Mouse (Mus musculus): Measurements from ENCODE around the gene Irf2bpl. TPM values are rescaled to one million over a fixed set of nuclear protein-coding genes. Genes with fewer than 3 reads are reported as not detected.
A peak's percentile ranks its signal among the peaks of the same experiment; 100 is the strongest.

Irf2bpl gene
- polyA plus RNA-seq, 1 experiment from 2014 or later = 41.4 TPM

GRCm38 (mm10) chr12:86859924-86860790 is 24.4 kb downstream of the Irf2bpl start:
- 54% methylated on average over 10 of the region's 10 CpGs for WGBS
- Histone ChIP-seq H3K27me3 (replicated peaks; ENCODE audit: control insufficient read depth, insufficient read depth, low read length) (no peaks in the 10 kb centered on the region), H3K4me3 (ENCODE audit: low read depth, low read length) (no peak overlapping the region), H3K9ac (ENCODE audit: low read length) (peak overlapping the region; percentile 25), H3K36me3 (ENCODE audit: control insufficient read depth, insufficient read depth, low read length) (no peaks in the 10 kb centered on the region), H3K9me3 (replicated peaks; ENCODE audit: control insufficient read depth, low read length) (no peaks in the 10 kb centered on the region), H3K4me1 (ENCODE audit: control insufficient read depth, insufficient read depth, low read length) (peaks cover 17% of the 10 kb centered on the region), H3K4me2 (ENCODE audit: low read length) (no peak overlapping the region), H3K27ac (ENCODE audit: low read depth, low read length) (peak overlapping the region; percentile 74)
- peak; percentile 33; the same call in 1 of the 2 replicates for ATAC-seq
- peak; percentile 63 for DNase-seq (ENCODE audit: low spot score)

- no peak for DNase-seq (ENCODE audit: low spot score)
- H3K27ac ChIP-seq (ENCODE audit: low read depth, low read length) = peak overlapping the region; percentile 74
- no peaks in the 10 kb centered on the region for H3K9me3 ChIP-seq (replicated peaks; ENCODE audit: control insufficient read depth, low read length)
- ATAC-seq = no peak
- H3K27me3 ChIP-seq (replicated peaks; ENCODE audit: control insufficient read depth, insufficient read depth, low read length) = no peaks in the 10 kb centered on the region
- no peak overlapping the region for H3K4me2 ChIP-seq (ENCODE audit: low read length)
- peaks cover 17% of the 10 kb centered on the region for H3K4me1 ChIP-seq (ENCODE audit: control insufficient read depth, insufficient read depth, low read length)
- peak overlapping the region; percentile 25 for H3K9ac ChIP-seq (ENCODE audit: low read length)
- 76% methylated on average over 6 of the region's 6 CpGs for WGBS
- no peaks in the 10 kb centered on the region for H3K36me3 ChIP-seq (ENCODE audit: control insufficient read depth, insufficient read depth, low read length)
- no peak overlapping the region for H3K4me3 ChIP-seq (ENCODE audit: low read depth, low read length)
Measured at GRCm38 (mm10) chr12:86858983-86859872, 25.4 kb downstream of the Irf2bpl start.

- Histone ChIP-seq H3K4me1 (ENCODE audit: control insufficient read depth, insufficient read depth, low read length) (peaks cover 17% of the 10 kb centered on the region), H3K36me3 (ENCODE audit: control insufficient read depth, insufficient read depth, low read length) (no peaks in the 10 kb centered on the region), H3K9me3 (replicated peaks; ENCODE audit: control insufficient read depth, low read length) (no peaks in the 10 kb centered on the region), H3K9ac (ENCODE audit: low read length) (no peak overlapping the region), H3K4me2 (ENCODE audit: low read length) (no peak overlapping the region), H3K27ac (ENCODE audit: low read depth, low read length) (no peak overlapping the region), H3K4me3 (ENCODE audit: low read depth, low read length) (no peak overlapping the region), H3K27me3 (replicated peaks; ENCODE audit: control insufficient read depth, insufficient read depth, low read length) (no peaks in the 10 kb centered on the region)
- ATAC-seq (no peak), DNase-seq (ENCODE audit: low spot score) (no peak)
- WGBS = 97% methylated on average over 4 of the region's 4 CpGs
Measured at GRCm38 (mm10) chr12:86858498-86858897, 26.1 kb downstream of the Irf2bpl start.

- Histone ChIP-seq H3K27me3 (replicated peaks; ENCODE audit: control insufficient read depth, insufficient read depth, low read length) (no peaks in the 10 kb centered on the region), H3K27ac (ENCODE audit: low read depth, low read length) (no peak overlapping the region), H3K4me2 (ENCODE audit: low read length) (no peak overlapping the region), H3K4me3 (ENCODE audit: low read depth, low read length) (no peak overlapping the region), H3K9ac (ENCODE audit: low read length) (no peak overlapping the region), H3K36me3 (ENCODE audit: control insufficient read depth, insufficient read depth, low read length) (no peaks in the 10 kb centered on the region), H3K4me1 (ENCODE audit: control insufficient read depth, insufficient read depth, low read length) (peaks cover 17% of the 10 kb centered on the region), H3K9me3 (replicated peaks; ENCODE audit: control insufficient read depth, low read length) (no peaks in the 10 kb centered on the region)
- ATAC-seq = no peak
- no peak for DNase-seq (ENCODE audit: low spot score)
- 81% methylated on average over 8 of the region's 8 CpGs for WGBS
Measured at GRCm38 (mm10) chr12:86857290-86857689, 27.3 kb downstream of the Irf2bpl start.

- Histone ChIP-seq H3K4me3 (ENCODE audit: low read depth, low read length) (no peak overlapping the region), H3K9ac (ENCODE audit: low read length) (no peak overlapping the region), H3K36me3 (ENCODE audit: control insufficient read depth, insufficient read depth, low read length) (no peaks in the 10 kb centered on the region), H3K27ac (ENCODE audit: low read depth, low read length) (no peak overlapping the region), H3K4me1 (ENCODE audit: control insufficient read depth, insufficient read depth, low read length) (peaks cover 23% of the 10 kb centered on the region), H3K27me3 (replicated peaks; ENCODE audit: control insufficient read depth, insufficient read depth, low read length) (no peaks in the 10 kb centered on the region), H3K4me2 (ENCODE audit: low read length) (0 out of 2 replicates have a peak overlapping the region, but pooled peaks have one; percentile 16), H3K9me3 (replicated peaks; ENCODE audit: control insufficient read depth, low read length) (no peaks in the 10 kb centered on the region)
- ATAC-seq = peak; percentile 80
- WGBS = 21% methylated on average over 11 of the region's 11 CpGs
- DNase-seq (ENCODE audit: low spot score) = peak; percentile 78
Measured at GRCm38 (mm10) chr12:86855670-86856069, 28.9 kb downstream of the Irf2bpl start.

GRCm38 (mm10) chr12:86853516-86853915 is 31.1 kb downstream of the Irf2bpl start:
- 96% methylated on average over 1 of the region's 1 CpGs for WGBS
- H3K27me3 ChIP-seq (replicated peaks; ENCODE audit: control insufficient read depth, insufficient read depth, low read length) = no peaks in the 10 kb centered on the region
- DNase-seq (ENCODE audit: low spot score) (no peak), ATAC-seq (no peak)
- H3K4me2 ChIP-seq (ENCODE audit: low read length) = no peak overlapping the region
- H3K27ac ChIP-seq (ENCODE audit: low read depth, low read length) = no peak overlapping the region
- no peaks in the 10 kb centered on the region for H3K36me3 ChIP-seq (ENCODE audit: control insufficient read depth, insufficient read depth, low read length)
- no peak overlapping the region for H3K4me3 ChIP-seq (ENCODE audit: low read depth, low read length)
- H3K4me1 ChIP-seq (ENCODE audit: control insufficient read depth, insufficient read depth, low read length) = peaks cover 26% of the 10 kb centered on the region
- H3K9ac ChIP-seq (ENCODE audit: low read length) = no peak overlapping the region
- H3K9me3 ChIP-seq (replicated peaks; ENCODE audit: control insufficient read depth, low read length) = no peaks in the 10 kb centered on the region

GRCm38 (mm10) chr12:86851313-86851712 is 33.3 kb downstream of the Irf2bpl start:
- no peaks in the 10 kb centered on the region for H3K36me3 ChIP-seq (ENCODE audit: control insufficient read depth, insufficient read depth, low read length)
- no peaks in the 10 kb centered on the region for H3K9me3 ChIP-seq (replicated peaks; ENCODE audit: control insufficient read depth, low read length)
- H3K9ac ChIP-seq (ENCODE audit: low read length) = no peak overlapping the region
- DNase-seq (ENCODE audit: low spot score) (no peak), ATAC-seq (no peak)
- no peak overlapping the region for H3K4me2 ChIP-seq (ENCODE audit: low read length)
- no peaks in the 10 kb centered on the region for H3K27me3 ChIP-seq (replicated peaks; ENCODE audit: control insufficient read depth, insufficient read depth, low read length)
- no peak overlapping the region for H3K4me3 ChIP-seq (ENCODE audit: low read depth, low read length)
- peaks cover 23% of the 10 kb centered on the region for H3K4me1 ChIP-seq (ENCODE audit: control insufficient read depth, insufficient read depth, low read length)
- peak overlapping the region; percentile 16; the same call in 1 of the 2 replicates for H3K27ac ChIP-seq (ENCODE audit: low read depth, low read length)

- Histone ChIP-seq H3K4me3 (ENCODE audit: low read depth, low read length) (no peak overlapping the region), H3K27ac (ENCODE audit: low read depth, low read length) (peak overlapping the region; percentile 16), H3K36me3 (ENCODE audit: control insufficient read depth, insufficient read depth, low read length) (no peaks in the 10 kb centered on the region), H3K4me2 (ENCODE audit: low read length) (no peak overlapping the region), H3K9me3 (replicated peaks; ENCODE audit: control insufficient read depth, low read length) (no peaks in the 10 kb centered on the region), H3K9ac (ENCODE audit: low read length) (no peak overlapping the region), H3K27me3 (replicated peaks; ENCODE audit: control insufficient read depth, insufficient read depth, low read length) (no peaks in the 10 kb centered on the region), H3K4me1 (ENCODE audit: control insufficient read depth, insufficient read depth, low read length) (peaks cover 21% of the 10 kb centered on the region)
- DNase-seq (ENCODE audit: low spot score) = no peak
- 0 out of 2 replicates have a peak, but pooled peaks have one; percentile 10 for ATAC-seq
- WGBS = 81% methylated on average over 5 of the region's 5 CpGs
Measured at GRCm38 (mm10) chr12:86850746-86851145, 33.9 kb downstream of the Irf2bpl start.

Data from forebrain, embryonic 14.5 days (tissue).